Mouse (Mus musculus) cortical plate, adult 2 months (tissue): ENCODE measurements around the gene Anks1b. TPM values are rescaled to one million over a fixed set of nuclear protein-coding genes. Genes with fewer than 3 reads are reported as not detected.

Experiments
- H3K27ac ChIP-seq: fragments of 200-500 bp; 2 replicates; pipeline ENCODE4 v1.5.1; 2012; ENCODE audit warnings: low read length, control low read depth, inconsistent platforms; ENCODE audit not compliant: insufficient read depth
- H3K4me1 ChIP-seq: fragments of 200-500 bp; 2 replicates; pipeline ENCODE4 v1.6.1; 2011; ENCODE audit warnings: low read length; ENCODE audit not compliant: control insufficient read depth, insufficient read depth
- H3K4me3 ChIP-seq: fragments of 200-500 bp; 2 replicates; pipeline ENCODE4 v1.5.1; 2011; ENCODE audit warnings: mild to moderate bottlenecking, low read length, control low read depth; ENCODE audit not compliant: insufficient read depth
- CTCF ChIP-seq: fragments of 200-500 bp; IDR thresholded peaks from 2 replicates; pipeline ENCODE4 v1.5.1; 2011; ENCODE audit warnings: mild to moderate bottlenecking, control low read depth, low read length; ENCODE audit not compliant: insufficient read depth; ENCODE audit errors: extremely low read depth
- POLR2A ChIP-seq: fragments of 200-500 bp; IDR thresholded peaks from 2 replicates; pipeline ENCODE4 v1.6.1; 2011; ENCODE audit warnings: mild to moderate bottlenecking, low read length, control low read depth; ENCODE audit not compliant: insufficient read depth; ENCODE audit errors: extremely low read depth
- polyA plus RNA-seq: library from polyadenylated mRNA; depleted of rRNA; stranded (reverse); fragments of >200 nt; gene quantifications from 2 replicates; pipeline ENCODE4 v1.2.3, GENCODE M21; 2012

The Anks1b gene
- polyA plus RNA-seq, 1 experiment = 238 TPM

DNA sequence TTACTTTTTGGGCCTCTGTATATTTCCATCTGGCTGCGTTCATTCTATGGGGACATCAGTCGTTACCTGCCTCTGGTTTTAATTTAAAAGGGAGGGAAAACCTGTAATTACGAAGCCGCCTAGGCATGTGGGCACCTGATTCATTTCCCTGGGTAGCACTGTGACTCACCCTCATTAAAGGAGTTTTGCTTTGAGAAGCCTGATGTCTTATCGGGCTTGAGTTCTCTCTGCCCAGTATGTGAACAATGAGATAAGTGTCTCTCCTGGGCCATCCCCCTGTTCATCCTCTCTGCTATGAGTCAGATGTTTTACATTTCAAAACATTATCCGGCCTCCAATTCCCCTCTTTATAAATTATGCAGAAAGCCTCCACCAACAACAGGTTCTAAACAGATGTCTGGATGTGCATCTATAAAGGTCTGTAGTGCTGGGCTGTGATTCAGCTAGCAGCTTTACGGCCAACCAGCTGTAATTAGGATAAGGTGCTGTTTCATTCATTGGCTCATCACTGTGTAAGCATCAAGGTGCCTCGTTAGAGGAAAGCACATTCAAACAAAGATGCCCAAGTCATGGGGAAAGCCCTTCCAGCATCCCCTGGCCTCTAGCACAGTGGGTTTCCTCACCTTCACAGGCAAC, 507.5 kb downstream of the Anks1b start:
- no peak overlapping the region for H3K27ac ChIP-seq
- H3K4me3 ChIP-seq = no peak overlapping the region
- peaks cover 3% of the 10 kb centered on the region; the same call in 1 of the 2 replicates for H3K4me1 ChIP-seq
- TF ChIP-seq CTCF (no peak), POLR2A (no peak)

- TF ChIP-seq CTCF (no peak), POLR2A (no peak)
- H3K4me1 ChIP-seq = no peaks in the 10 kb centered on the region
- no peak overlapping the region for H3K27ac ChIP-seq
- H3K4me3 ChIP-seq = no peak overlapping the region
These were observed 527.1 kb downstream of the Anks1b start for GRCm38 (mm10) chr10:90400382-90400781.

DNA sequence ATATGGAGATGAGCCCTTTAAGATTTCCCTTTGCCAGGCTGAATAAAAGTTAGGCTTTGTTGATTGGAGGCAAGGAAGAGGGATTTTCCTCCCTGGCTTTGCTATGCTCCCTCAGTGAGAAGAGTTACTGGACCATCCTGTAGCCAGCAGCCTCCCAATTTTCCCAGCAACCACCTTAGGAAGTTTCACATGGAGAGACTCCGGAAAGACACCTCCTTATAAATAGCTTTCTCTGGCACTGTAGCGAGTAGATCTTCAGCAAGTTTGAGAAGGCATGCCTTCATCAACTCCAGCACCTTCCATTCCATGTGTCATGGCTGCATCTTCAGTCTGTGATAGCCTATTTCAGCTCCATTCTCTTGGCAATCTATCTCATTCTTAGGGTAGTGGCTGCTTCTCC, 535.2 kb downstream of the Anks1b start:
- H3K4me3 ChIP-seq = no peak overlapping the region
- H3K27ac ChIP-seq = no peak overlapping the region
- H3K4me1 ChIP-seq = no peaks in the 10 kb centered on the region
- TF ChIP-seq CTCF (no peak), POLR2A (no peak)

DNA sequence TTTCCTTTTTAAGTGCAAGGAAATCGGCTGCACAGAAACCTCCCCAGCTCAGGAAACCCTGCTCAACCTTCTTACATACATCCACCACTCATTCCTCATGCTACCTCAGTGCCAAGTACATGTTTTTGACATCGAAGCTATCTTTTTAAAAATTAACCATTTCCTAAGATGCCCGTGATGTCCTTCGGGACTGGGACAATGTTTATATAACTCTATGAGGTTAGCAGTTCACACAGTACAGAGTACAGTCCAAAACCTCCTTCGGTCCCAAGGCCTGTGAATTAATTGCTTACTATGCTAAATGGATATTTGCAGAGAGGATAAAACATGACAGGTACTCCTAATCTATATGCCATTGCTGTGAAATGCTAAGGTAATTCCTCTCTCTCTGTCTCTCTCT, 558.2 kb downstream of the Anks1b start:
- Histone ChIP-seq H3K4me1 (peaks cover 6% of the 10 kb centered on the region), H3K27ac (peak overlapping the region; percentile 78; the same call in 1 of the 2 replicates), H3K4me3 (no peak overlapping the region)
- no peak for TF ChIP-seq CTCF
- no peak for TF ChIP-seq POLR2A

DNA sequence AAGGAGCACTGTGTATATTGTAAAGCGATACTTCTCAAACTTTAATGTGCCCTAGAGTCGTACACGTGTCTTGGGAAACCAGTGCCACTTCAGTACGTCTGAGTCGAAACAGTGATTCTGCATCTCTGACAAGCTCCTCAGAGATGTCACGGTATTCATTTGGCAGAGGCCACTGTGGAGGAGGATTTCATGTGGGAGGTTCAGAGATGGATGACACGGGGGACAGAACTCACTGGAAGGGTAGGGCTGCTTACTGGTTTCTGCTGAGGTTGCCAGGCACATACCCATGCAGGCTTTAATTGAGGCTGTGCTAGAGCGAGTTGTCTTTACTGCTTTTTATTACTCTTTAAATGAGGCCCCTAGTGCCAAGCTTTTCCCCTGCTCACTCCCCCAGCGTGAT, 558.7 kb downstream of the Anks1b start:
- TF ChIP-seq POLR2A = no peak
- TF ChIP-seq CTCF = no peak
- H3K27ac ChIP-seq = peak overlapping the region; percentile 78; the same call in 1 of the 2 replicates
- no peak overlapping the region for H3K4me3 ChIP-seq
- H3K4me1 ChIP-seq = peaks cover 6% of the 10 kb centered on the region

GRCm38 (mm10) chr10:90432479-90432878, 559.2 kb downstream of the Anks1b start:
- Histone ChIP-seq H3K4me3 (peak overlapping the region; percentile 32; the same call in 1 of the 2 replicates), H3K4me1 (peaks cover 6% of the 10 kb centered on the region), H3K27ac (peak overlapping the region; percentile 78)
- TF ChIP-seq POLR2A (no peak), CTCF (no peak)

DNA sequence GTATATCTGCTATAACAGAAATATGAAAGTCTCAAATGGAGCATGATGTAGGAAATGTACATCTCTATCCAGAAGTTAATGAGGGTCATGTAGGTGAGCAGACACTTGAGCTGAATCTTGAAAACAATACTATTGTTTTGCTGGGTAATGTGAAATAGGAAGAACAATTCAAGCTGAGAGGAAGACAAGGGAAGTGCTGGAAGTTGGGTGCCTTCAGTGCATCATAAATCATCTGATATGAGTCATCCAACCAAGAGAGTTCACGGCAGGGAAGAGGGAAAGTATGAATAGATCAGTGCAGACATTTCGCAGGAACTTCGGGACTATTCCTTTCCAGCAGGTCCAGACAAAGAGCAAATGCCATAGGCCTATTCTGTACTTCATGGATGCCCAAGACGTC, 567.7 kb downstream of the Anks1b start:
- Histone ChIP-seq H3K4me1 (no peaks in the 10 kb centered on the region), H3K4me3 (no peak overlapping the region), H3K27ac (no peak overlapping the region)
- no peak for TF ChIP-seq POLR2A
- no peak for TF ChIP-seq CTCF

DNA sequence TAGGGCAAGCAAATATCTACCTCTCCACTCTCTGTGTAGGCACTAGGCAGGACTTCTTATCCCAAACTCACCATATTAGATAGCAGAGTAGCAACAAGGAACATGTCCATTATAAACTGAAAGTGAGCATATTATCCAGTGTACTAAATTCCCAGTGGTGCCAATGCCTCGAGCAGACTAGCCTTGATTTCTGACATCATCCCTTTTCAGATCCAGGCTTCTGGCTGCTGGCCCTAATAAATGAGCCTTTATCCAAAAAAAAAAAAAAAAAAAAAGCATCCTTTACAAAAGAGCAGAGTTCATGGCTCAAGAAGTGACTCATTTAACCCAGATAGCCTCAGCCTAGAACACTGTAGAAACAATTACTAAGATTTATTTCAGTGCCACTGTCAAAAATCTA, 568.3 kb downstream of the Anks1b start:
- TF ChIP-seq POLR2A = no peak
- TF ChIP-seq CTCF = no peak
- Histone ChIP-seq H3K27ac (no peak overlapping the region), H3K4me3 (no peak overlapping the region), H3K4me1 (no peaks in the 10 kb centered on the region)

DNA sequence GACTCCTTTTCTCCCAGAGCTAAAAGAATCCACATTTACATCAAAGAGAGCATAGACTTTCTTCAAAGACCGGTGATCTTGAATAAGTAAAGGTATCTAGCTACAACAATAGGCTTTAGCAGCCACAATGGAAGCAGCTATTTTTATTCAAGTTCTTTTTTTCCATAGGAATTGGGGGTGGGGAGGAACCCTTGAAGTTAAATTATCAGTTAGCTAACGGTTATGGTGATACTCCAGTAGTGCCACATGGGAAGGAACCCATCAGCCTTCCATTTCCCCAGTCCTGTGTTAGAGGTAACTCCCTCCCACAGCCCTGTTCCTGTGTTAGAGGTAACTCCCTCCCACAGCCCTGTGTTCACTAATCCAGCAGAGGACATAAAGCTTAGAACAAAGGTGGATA, 591.6 kb downstream of the Anks1b start:
- TF ChIP-seq CTCF (no peak), POLR2A (no peak)
- H3K4me3 ChIP-seq = no peak overlapping the region
- H3K4me1 ChIP-seq = no peaks in the 10 kb centered on the region
- H3K27ac ChIP-seq = no peak overlapping the region

- H3K27ac ChIP-seq = no peak overlapping the region
- TF ChIP-seq CTCF = no peak
- TF ChIP-seq POLR2A = no peak
- no peak overlapping the region for H3K4me3 ChIP-seq
- no peaks in the 10 kb centered on the region for H3K4me1 ChIP-seq
These were observed 592.1 kb downstream of the Anks1b start for GRCm38 (mm10) chr10:90465426-90465825.

- no peak overlapping the region for H3K27ac ChIP-seq
- no peaks in the 10 kb centered on the region for H3K4me1 ChIP-seq
- TF ChIP-seq CTCF = no peak
- no peak for TF ChIP-seq POLR2A
- no peak overlapping the region for H3K4me3 ChIP-seq
These were observed 594.2 kb downstream of the Anks1b start for GRCm38 (mm10) chr10:90467546-90467945.
